7 mouse cellular contexts compared by ENCODE assay signal in genomic region chr12:108554861-108555556, GRCm38 (mm10). TPM values are rescaled to one million over a fixed set of nuclear protein-coding genes. Genes with fewer than 3 reads are reported as not detected.
A peak's percentile ranks its signal among the peaks of the same experiment; 100 is the strongest.
DNase-seq lines count a peak whose midpoint lies in the region; ATAC-seq and TF ChIP-seq lines count a peak whose summit lies in the region.

No protein-coding gene starts in this region.

- H3K4me3 ChIP-seq in lung, embryonic 15.5 days, result peak overlapping the region; percentile 68
- peak overlapping the region; percentile 69 for H3K4me3 ChIP-seq in embryonic fibroblast, embryonic 13.5 days (ENCODE audit: insufficient read depth, low read length)
- H3K4me3 ChIP-seq in hindbrain, embryonic 16.5 days (ENCODE audit: low read length), result peak overlapping the region; percentile 85
- peak overlapping the region; percentile 90 for H3K4me3 ChIP-seq in midbrain, embryonic 10.5 days

- peak; percentile 75 for ATAC-seq in lung, embryonic 15.5 days (ENCODE audit: borderline replicate concordance, extremely low read depth, low FRiP score, low TSS enrichment)
- peak; percentile 61 for ATAC-seq in hindbrain, embryonic 16.5 days

- no peak for TF ChIP-seq CTCF in embryonic fibroblast, embryonic 13.5 days (IDR thresholded peaks at IDR 0.05; ENCODE audit: borderline replicate concordance, insufficient read depth, low read length)

- under 1% methylated on average over 47 of the region's 100 CpGs for WGBS in lung, embryonic 15.5 days
- under 1% methylated on average over 60 of the region's 100 CpGs for WGBS in hindbrain, embryonic 16.5 days
- WGBS in midbrain, embryonic 10.5 days, result 1% methylated on average over 100 of the region's 100 CpGs

- no peak for DNase-seq in lung, postnatal 25 days (ENCODE audit: low spot score)
- peak; percentile 44 for DNase-seq in adrenal gland, postnatal 10 days
- DNase-seq in midbrain, embryonic 10.5 days (ENCODE audit: low spot score), result peak; percentile 67
- DNase-seq in thymus, postnatal 25 days, result peak; percentile 62

- peak overlapping the region; percentile 85 for H3K27ac ChIP-seq in lung, embryonic 15.5 days
- H3K27ac ChIP-seq in embryonic fibroblast, embryonic 13.5 days (ENCODE audit: insufficient read depth, low read length), result no peak overlapping the region
- H3K27ac ChIP-seq in hindbrain, embryonic 16.5 days (ENCODE audit: low read depth, low read length), result peak overlapping the region; percentile 94
- H3K27ac ChIP-seq in midbrain, embryonic 10.5 days (replicated peaks), result peak overlapping the region; percentile 96

- TF ChIP-seq POLR2A in embryonic fibroblast, embryonic 13.5 days (IDR thresholded peaks at IDR 0.05; ENCODE audit: low read depth, low read length), result 0 out of 2 replicates have a peak, but pooled peaks have one; percentile 0

- peaks cover 39% of the 10 kb centered on the region for H3K4me1 ChIP-seq in lung, embryonic 15.5 days
- peaks cover 4% of the 10 kb centered on the region for H3K4me1 ChIP-seq in embryonic fibroblast, embryonic 13.5 days (ENCODE audit: control insufficient read depth, insufficient read depth, low read length)
- peaks cover 38% of the 10 kb centered on the region for H3K4me1 ChIP-seq in hindbrain, embryonic 16.5 days (ENCODE audit: control insufficient read depth, insufficient read depth, low read depth, low read length)
- peaks cover 68% of the 10 kb centered on the region for H3K4me1 ChIP-seq in midbrain, embryonic 10.5 days

- H3K9me3 ChIP-seq in lung, embryonic 15.5 days, result no peaks in the 10 kb centered on the region
- no peaks in the 10 kb centered on the region for H3K9me3 ChIP-seq in hindbrain, embryonic 16.5 days (ENCODE audit: control insufficient read depth, low read length)
- no peaks in the 10 kb centered on the region for H3K9me3 ChIP-seq in midbrain, embryonic 10.5 days (replicated peaks)

- H3K27me3 ChIP-seq in lung, embryonic 15.5 days, result no peaks in the 10 kb centered on the region
- no peaks in the 10 kb centered on the region for H3K27me3 ChIP-seq in hindbrain, embryonic 16.5 days (replicated peaks; ENCODE audit: control insufficient read depth, insufficient read depth, low read length)
- peaks cover 6% of the 10 kb centered on the region for H3K27me3 ChIP-seq in midbrain, embryonic 10.5 days (ENCODE audit: low read depth, poor library complexity, severe bottlenecking)

- H3K36me3 ChIP-seq in lung, embryonic 15.5 days, result no peaks in the 10 kb centered on the region
- no peaks in the 10 kb centered on the region for H3K36me3 ChIP-seq in hindbrain, embryonic 16.5 days (ENCODE audit: control insufficient read depth, insufficient read depth, low read length)
- H3K36me3 ChIP-seq in midbrain, embryonic 10.5 days, result no peaks in the 10 kb centered on the region

- H3K9ac ChIP-seq in lung, embryonic 15.5 days, result peak overlapping the region; percentile 76
- peak overlapping the region; percentile 99 for H3K9ac ChIP-seq in hindbrain, embryonic 16.5 days (ENCODE audit: low read depth, low read length)

- H3K4me2 ChIP-seq in lung, embryonic 15.5 days, result peak overlapping the region; percentile 79
- H3K4me2 ChIP-seq in hindbrain, embryonic 16.5 days (ENCODE audit: low read length), result peak overlapping the region; percentile 84

RNA-seq across cellular contexts. Expression of gene Evl, which starts 0.5 kb away (rescaled TPM):
- 55.6 and 57.2 TPM in 2 replicates for polyA plus RNA-seq in lung, embryonic 15.5 days (2015; fragmentation: Nextera tagmentation; extraction: Ambion mirVana)
- 10 to 100 TPM; 73.4 to 96.9 TPM for total RNA-seq in adrenal gland, postnatal 10 days (2021)
- 58.7 and 80.6 TPM in 2 replicates for polyA plus RNA-seq in embryonic fibroblast, embryonic 13.5 days (2011; ENCODE audit: insufficient read length, low read depth, missing spikeins)
- 186 and 204 TPM in 2 replicates for polyA plus RNA-seq in hindbrain, embryonic 16.5 days (2015; fragmentation: Nextera tagmentation; extraction: Ambion mirVana)
- 57.7 and 75.0 TPM in 2 replicates for polyA plus RNA-seq in midbrain, embryonic 10.5 days (2016; fragmentation: Nextera tagmentation; extraction: Ambion mirVana)
